In the genomic region with DNA sequence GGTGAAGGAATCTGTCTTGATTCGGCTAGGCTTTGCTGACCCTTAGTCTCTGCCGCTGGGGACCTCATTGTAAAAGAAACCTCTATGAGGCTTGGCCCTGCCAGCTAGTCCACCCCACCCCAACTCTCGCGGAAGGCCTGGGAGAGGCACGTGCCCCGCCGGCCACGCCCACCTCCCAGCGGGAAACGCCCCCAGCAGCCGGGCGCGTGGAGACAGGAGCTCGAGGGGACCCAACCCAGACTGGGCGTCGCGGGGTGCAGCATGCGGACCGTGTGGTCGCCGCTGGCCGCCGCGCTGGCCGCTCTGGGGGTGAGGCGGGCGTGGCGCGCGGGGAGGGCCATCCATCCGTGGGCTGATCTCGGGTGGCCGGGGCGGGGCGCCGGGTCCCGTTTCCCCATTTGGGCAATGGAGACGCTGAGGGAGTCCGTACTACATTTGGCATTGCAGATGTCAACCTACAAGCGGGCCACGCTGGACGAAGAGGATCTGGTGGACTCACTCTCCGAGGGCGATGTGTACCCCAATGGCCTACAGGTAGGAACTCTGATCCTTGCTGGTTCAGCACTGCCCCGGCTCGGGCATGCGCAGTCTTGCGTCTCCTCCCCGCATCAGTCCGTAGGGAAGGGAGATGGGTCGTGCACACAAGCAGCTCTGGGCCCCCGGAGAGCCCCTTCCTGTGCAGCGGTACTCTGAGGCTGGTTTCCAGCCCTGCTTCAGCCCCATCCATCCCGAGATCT, we compare ENCODE assay signal across 8 mouse cellular contexts. TPM values are rescaled to one million over a fixed set of nuclear protein-coding genes. Genes with fewer than 3 reads are reported as not detected.
DNase-seq lines count a peak whose midpoint lies in the region; ATAC-seq and TF ChIP-seq lines count a peak whose summit lies in the region.

No protein-coding gene starts in this region.

- intact Hi-C loops in heart, postnatal 14 days (cut with DNase I), result loop anchor here (5.0 kb wide), 1 partner anchor 51 kb away; a partner anchor contains a TSS

- H3K9ac ChIP-seq in CH12.LX (ENCODE audit: insufficient read depth, low read depth), result no peak overlapping the region
- H3K9ac ChIP-seq in forebrain, embryonic 11.5 days (ENCODE audit: low read length), result peak overlapping the region; percentile 43

- peaks cover 8 to 20% of the 10 kb centered on the region in 2 experiments for H3K4me1 ChIP-seq in CH12.LX (ENCODE audit: control insufficient read depth in 1 of 2, insufficient read depth in 2 of 2)
- H3K4me1 ChIP-seq in forebrain, embryonic 11.5 days (replicated peaks; ENCODE audit: control insufficient read depth, insufficient read depth, low read length), result peaks cover 13% of the 10 kb centered on the region; the same call in 1 of the 2 replicates

- no peaks in the 10 kb centered on the region for H3K9me3 ChIP-seq in CH12.LX (replicated peaks; ENCODE audit: low read length)
- no peaks in the 10 kb centered on the region for H3K9me3 ChIP-seq in forebrain, embryonic 11.5 days (ENCODE audit: control insufficient read depth, low read length)

- 1% methylated on average over 54 of the region's 54 CpGs for WGBS in forebrain, embryonic 11.5 days
- 2% methylated on average over 54 of the region's 54 CpGs for WGBS in macrophage (ENCODE audit: missing documents)

- H3K4me2 ChIP-seq in CH12.LX (ENCODE audit: insufficient read depth, low read depth, poor library complexity, severe bottlenecking), result 0 out of 2 replicates have a peak overlapping the region, but pooled peaks have one; percentile 22
- H3K4me2 ChIP-seq in forebrain, embryonic 11.5 days (ENCODE audit: low read depth, low read length, severe bottlenecking), result peak overlapping the region; percentile 96

- no peak for TF ChIP-seq EP300 in CH12.LX (IDR thresholded peaks at IDR 0.05; ENCODE audit: low read length)

- TF ChIP-seq POLR2A in CH12.LX (IDR thresholded peaks at IDR 0.05; ENCODE audit: low read depth, low read length), result no peak

- peaks cover 68% of the 10 kb centered on the region for H3K27me3 ChIP-seq in CH12.LX (replicated peaks)
- H3K27me3 ChIP-seq in forebrain, embryonic 11.5 days (ENCODE audit: control insufficient read depth, insufficient read depth, low read length), result peaks cover 3% of the 10 kb centered on the region; the same call in 1 of the 2 replicates

- H3K27ac ChIP-seq in CH12.LX (ENCODE audit: insufficient read depth, low read depth), result no peak overlapping the region
- H3K27ac ChIP-seq in forebrain, embryonic 11.5 days (ENCODE audit: low read depth, low read length), result no peak overlapping the region
- H3K27ac ChIP-seq in macrophage, result peak overlapping the region; percentile 27; the same call in 1 of the 2 replicates

- TF ChIP-seq CTCF in CH12.LX (conservative IDR thresholded peaks at IDR 0.05 in 1 of 2, IDR thresholded peaks at IDR 0.05 in 1 of 2; ENCODE audit: low read depth in 2 of 2, low read length in 2 of 2), result no peak

- H3K79me2 ChIP-seq in CH12.LX (replicated peaks; ENCODE audit: control insufficient read depth, extremely low read depth, insufficient read depth, poor library complexity, severe bottlenecking) (no peaks in the 10 kb centered on the region), macrophage (ENCODE audit: inconsistent target) (no peaks in the 10 kb centered on the region)

- dilution Hi-C loops in CH12.LX (cut with MboI; ENCODE audit: extremely low pct_ligation_motif_present, extremely low pct_unique_long_range_greater_than_20kb, low sequenced_read_pairs), result no loop called here

- H3K36me3 ChIP-seq in CH12.LX (replicated peaks in 1 of 2; ENCODE audit: control insufficient read depth in 1 of 2, insufficient read depth in 1 of 2, low read length in 1 of 2), result no peaks in the 10 kb centered on the region
- no peaks in the 10 kb centered on the region for H3K36me3 ChIP-seq in forebrain, embryonic 11.5 days (ENCODE audit: control insufficient read depth, insufficient read depth, low read length)
- no peaks in the 10 kb centered on the region for H3K36me3 ChIP-seq in macrophage (ENCODE audit: inconsistent target)

- ATAC-seq in forebrain, embryonic 11.5 days (replicated peaks; ENCODE audit: low FRiP score), result peak; percentile 71

- H3K4me3 ChIP-seq in CH12.LX (replicated peaks in 1 of 3; ENCODE audit: low read depth in 2 of 3, low read length in 2 of 3, poor library complexity in 1 of 3), result no peak overlapping the region
- H3K4me3 ChIP-seq in forebrain, embryonic 11.5 days (ENCODE audit: low read depth, low read length), result peak overlapping the region; percentile 38
- H3K4me3 ChIP-seq in macrophage (ENCODE audit: inconsistent target), result peak overlapping the region; percentile 62

- no peak for DNase-seq in CH12.LX (ENCODE audit: extremely low read depth)
- peak; percentile 79 for DNase-seq in adrenal gland, postnatal 25 days
- DNase-seq in forebrain, embryonic 11.5 days (ENCODE audit: low spot score), result peak; percentile 89
- DNase-seq in heart, postnatal 14 days, result peak; percentile 85 to 87
- peak; percentile 78 to 87 for DNase-seq in kidney, postnatal 36 days
- peak; percentile 81 for DNase-seq in retina, postnatal 1 day
- peak; percentile 80 to 88 for DNase-seq in urinary bladder, postnatal 36 days (ENCODE audit: low spot score in 2 of 2)

- no peak for TF ChIP-seq RAD21 in CH12.LX (IDR thresholded peaks at IDR 0.05; ENCODE audit: low read depth, low read length)

- in situ Hi-C loops in CH12.LX (cut with MboI; ENCODE audit: low pct_ligation_motif_present, low pct_unique_long_range_greater_than_20kb, low sequenced_read_pairs), result no loop called here

TF ChIP-seq in CH12.LX, 34 proteins besides CTCF, POLR2A, EP300 and RAD21:
- TF ChIP-seq BHLHE40 (IDR thresholded peaks at IDR 0.05; ENCODE audit: low read depth, low read length) (peak; percentile 56), MEF2A (IDR thresholded peaks at IDR 0.05; ENCODE audit: borderline replicate concordance, low read depth, low read length) (no peak), USF1 (IDR thresholded peaks at IDR 0.05; ENCODE audit: low read depth, low read length) (peak; percentile 6; the same call in 1 of the 2 replicates)
TF ChIP-seq in CH12.LX: peak in this region for 2.

RNA-seq across cellular contexts. Expression of a gene that starts 51.5 kb away (rescaled TPM):
- 0.42 and 10.0 TPM in 2 replicates for total RNA-seq in CH12.LX (2012; rRNA removed)
- 0.12 TPM in 1 of 2 replicates, not detected in the other for total RNA-seq in CH12.LX (2014; rRNA removed)
- 0.10 and 0.16 TPM in 2 replicates for polyA plus RNA-seq in CH12.LX (2012; ENCODE audit: insufficient read length, low read depth)
- total RNA-seq in adrenal gland, postnatal 25 days (2021), result 264 and 285 TPM in 2 replicates
- 35.0 and 35.2 TPM in 2 replicates for polyA plus RNA-seq in forebrain, embryonic 11.5 days (2014; fragmentation: Nextera tagmentation; extraction: Ambion mirVana)
- 100 to 1,000 TPM in 1 of 2 experiments, 10 to 100 TPM in 1; 94.5 to 117 TPM for total RNA-seq in heart, postnatal 14 days (2021)
- total RNA-seq in macrophage (2018; cell fraction: chromatin; rRNA removed), result 100 to 1,000 TPM in 1 of 26 experiments, 10 to 100 TPM in 20, 1 to 10 TPM in 5; 4.7 to 106 (median 17.9) TPM
- total RNA-seq in macrophage (2018; cell fraction: cytosol; rRNA removed), result 10 to 100 TPM; 20.8 to 88.6 (median 41.4) TPM
- total RNA-seq in macrophage (2018; cell fraction: nucleus; rRNA removed), result 100 to 1,000 TPM in 1 of 26 experiments, 10 to 100 TPM in 25; 26.0 to 107 (median 46.3) TPM
- 31.0 to 41.6 TPM (median 31.7 TPM) in 3 replicates for polyA plus RNA-seq in macrophage (2018)

Comparison
In these comparisons a context has a peak if more than half of its experiments do, and no peak if none do; other contexts are left out.
1. H3K4me3 ChIP-seq: peak in forebrain, embryonic 11.5 days (single experiment) and macrophage (single experiment); none in CH12.LX (0 of 3).
2. RNA of a gene that starts 51.5 kb away (total RNA-seq): 264 to 285 TPM in adrenal gland, postnatal 25 days and 94.5 to 117 TPM in heart, postnatal 14 days; 0.12 to 10.0 TPM in CH12.LX; every median in the first group is over 4 times any median in the second.